Mouse (Mus musculus) mature B cell (primary cell): Measurements from ENCODE around the gene Fcnb.

Source experiments
- in situ Hi-C: fragments of 300-500 bp; cut with MboI; formaldehyde crosslinking; loops from 2 replicates; pipeline ENCODE4 v1.14.3; 2019

Gene Fcnb

GRCm38 (mm10) chr2:28032469-28032868 lies 52.2 kb downstream of the Fcnb start:
- in situ Hi-C loops = no loop called here

DNA sequence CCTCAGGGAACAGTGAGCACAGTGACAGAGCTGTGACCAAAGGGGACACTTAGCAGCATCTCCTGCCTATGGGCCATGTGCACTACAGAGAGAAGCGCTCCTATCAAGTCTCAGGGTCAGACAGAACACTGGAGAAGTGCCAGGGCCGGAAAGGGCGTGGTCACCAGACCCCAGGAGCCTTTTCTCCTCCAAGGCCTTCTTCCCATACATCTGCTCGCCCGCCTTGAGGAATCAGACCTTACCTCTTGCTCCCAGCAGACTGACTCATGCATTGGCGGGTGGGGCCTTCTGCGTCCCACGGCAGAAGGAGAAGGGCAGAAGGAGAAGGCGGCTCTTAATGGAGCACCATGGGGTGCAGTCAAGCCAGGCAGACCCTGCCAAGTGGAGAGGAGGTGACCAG lies 52.8 kb downstream of the Fcnb start:
- in situ Hi-C loops = no loop called here
